Mouse (Mus musculus): ENCODE data around the gene Mvb12a. TPM values are rescaled to one million over a fixed set of nuclear protein-coding genes. Genes with fewer than 3 reads are reported as not detected.
A peak's percentile ranks its signal among the peaks of the same experiment; 100 is the strongest.

Gene Mvb12a
- polyA plus RNA-seq, 1 experiment from 2014 or later, result 61.6 TPM

- H3K27ac ChIP-seq, result no peak overlapping the region
- no peak overlapping the region for H3K9ac ChIP-seq
- H3K4me2 ChIP-seq, result no peak overlapping the region
- peaks cover 19% of the 10 kb centered on the region for H3K36me3 ChIP-seq (replicated peaks)
- H3K4me3 ChIP-seq, result no peak overlapping the region
- no peaks in the 10 kb centered on the region for H3K9me3 ChIP-seq
- peaks cover 25% of the 10 kb centered on the region for H3K4me1 ChIP-seq
- H3K27me3 ChIP-seq (replicated peaks), result no peaks in the 10 kb centered on the region
- ATAC-seq (replicated peaks), result no peak
- WGBS, result 71% methylated on average over 3 of the region's 3 CpGs
Observed at GRCm38 (mm10) chr8:71588762-71589161, 46.0 kb downstream of the Mvb12a start.

GRCm38 (mm10) chr8:71591017-71591416 lies 48.3 kb downstream of the Mvb12a start:
- Histone ChIP-seq H3K36me3 (replicated peaks) (peaks cover 2% of the 10 kb centered on the region; the same call in 1 of the 2 replicates), H3K27ac (peak overlapping the region; percentile 98), H3K4me3 (peak overlapping the region; percentile 73), H3K4me1 (peaks cover 35% of the 10 kb centered on the region), H3K9ac (peak overlapping the region; percentile 75), H3K9me3 (no peaks in the 10 kb centered on the region), H3K27me3 (replicated peaks) (no peaks in the 10 kb centered on the region), H3K4me2 (peak overlapping the region; percentile 80)
- no peak for ATAC-seq (replicated peaks)
- 24% methylated on average over 5 of the region's 5 CpGs for WGBS

GRCm38 (mm10) chr8:71591471-71592373 lies 49.0 kb downstream of the Mvb12a start, which contains the start of gene Pgls:
Pgls (plus strand) TSS chr8:71592176.
- Histone ChIP-seq H3K9ac (peak within 1 kb of the TSS; percentile 75), H3K27me3 (replicated peaks) (no peaks in the 10 kb centered on the region), H3K4me3 (peak within 1 kb of the TSS; percentile 73), H3K4me2 (peak within 1 kb of the TSS; percentile 80), H3K4me1 (peaks cover 36% of the 10 kb centered on the region), H3K9me3 (no peaks in the 10 kb centered on the region), H3K27ac (peak within 1 kb of the TSS; percentile 98), H3K36me3 (replicated peaks) (no peaks in the 10 kb centered on the region)
- ATAC-seq (replicated peaks), result peak; percentile 89
- under 1% methylated on average over 71 of the region's 71 CpGs for WGBS

GRCm38 (mm10) chr8:71592374-71593170 lies 49.9 kb downstream of the Mvb12a start:
- H3K4me1 ChIP-seq, result peaks cover 36% of the 10 kb centered on the region
- peak overlapping the region; percentile 75 for H3K9ac ChIP-seq
- 4% methylated on average over 60 of the region's 60 CpGs for WGBS
- H3K9me3 ChIP-seq, result no peaks in the 10 kb centered on the region
- peak overlapping the region; percentile 98 for H3K27ac ChIP-seq
- peak; percentile 81 for ATAC-seq (replicated peaks)
- no peaks in the 10 kb centered on the region for H3K27me3 ChIP-seq (replicated peaks)
- peak overlapping the region; percentile 80 for H3K4me2 ChIP-seq
- H3K4me3 ChIP-seq, result peak overlapping the region; percentile 73
- H3K36me3 ChIP-seq (replicated peaks), result no peaks in the 10 kb centered on the region

- Histone ChIP-seq H3K4me2 (peak overlapping the region; percentile 80), H3K27me3 (replicated peaks) (no peaks in the 10 kb centered on the region), H3K4me3 (no peak overlapping the region), H3K27ac (no peak overlapping the region), H3K36me3 (replicated peaks) (no peaks in the 10 kb centered on the region), H3K9ac (no peak overlapping the region; the same call in 1 of the 2 replicates), H3K4me1 (peaks cover 36% of the 10 kb centered on the region), H3K9me3 (no peaks in the 10 kb centered on the region)
- no peak for ATAC-seq (replicated peaks)
- 95% methylated on average over 8 of the region's 8 CpGs for WGBS
Observed at GRCm38 (mm10) chr8:71593556-71594323, 51.0 kb downstream of the Mvb12a start.

GRCm38 (mm10) chr8:71594324-71594722 lies 51.6 kb downstream of the Mvb12a start:
- Histone ChIP-seq H3K4me2 (no peak overlapping the region), H3K9ac (no peak overlapping the region)
- no peak for ATAC-seq (replicated peaks)

GRCm38 (mm10) chr8:71595862-71596261 lies 53.1 kb downstream of the Mvb12a start:
- Histone ChIP-seq H3K27ac (no peak overlapping the region), H3K27me3 (replicated peaks) (peaks cover 12% of the 10 kb centered on the region), H3K4me2 (peak overlapping the region; percentile 20; the same call in 1 of the 2 replicates), H3K9ac (peak overlapping the region; percentile 10; the same call in 1 of the 2 replicates), H3K4me1 (peaks cover 31% of the 10 kb centered on the region), H3K4me3 (no peak overlapping the region), H3K9me3 (no peaks in the 10 kb centered on the region), H3K36me3 (replicated peaks) (no peaks in the 10 kb centered on the region)
- WGBS, result 8% methylated on average over 27 of the region's 27 CpGs
- ATAC-seq (replicated peaks), result no peak

More at GRCm38 (mm10) chr8:71594324-71594722, 51.6 kb downstream of the Mvb12a start:
- H3K27ac ChIP-seq, result no peak overlapping the region
- H3K4me3 ChIP-seq, result no peak overlapping the region
- H3K36me3 ChIP-seq (replicated peaks), result no peaks in the 10 kb centered on the region
- no peaks in the 10 kb centered on the region for H3K27me3 ChIP-seq (replicated peaks)
- WGBS, result 92% methylated on average over 4 of the region's 4 CpGs
- peaks cover 36% of the 10 kb centered on the region for H3K4me1 ChIP-seq
- H3K9me3 ChIP-seq, result no peaks in the 10 kb centered on the region

- 62% methylated on average over 6 of the region's 6 CpGs for WGBS
- no peaks in the 10 kb centered on the region for H3K9me3 ChIP-seq
- ATAC-seq (replicated peaks), result no peak
- H3K4me1 ChIP-seq, result peaks cover 25% of the 10 kb centered on the region
- H3K9ac ChIP-seq, result no peak overlapping the region
- H3K27ac ChIP-seq, result no peak overlapping the region
- peaks cover 15% of the 10 kb centered on the region for H3K27me3 ChIP-seq (replicated peaks)
- no peak overlapping the region for H3K4me3 ChIP-seq
- no peaks in the 10 kb centered on the region for H3K36me3 ChIP-seq (replicated peaks)
- H3K4me2 ChIP-seq, result no peak overlapping the region
Observed at GRCm38 (mm10) chr8:71596384-71596783, 53.7 kb downstream of the Mvb12a start.

- Histone ChIP-seq H3K36me3 (replicated peaks) (no peaks in the 10 kb centered on the region), H3K27ac (no peak overlapping the region), H3K27me3 (replicated peaks) (peaks cover 19% of the 10 kb centered on the region), H3K9me3 (no peaks in the 10 kb centered on the region), H3K9ac (no peak overlapping the region), H3K4me2 (no peak overlapping the region), H3K4me3 (no peak overlapping the region), H3K4me1 (peaks cover 25% of the 10 kb centered on the region)
- WGBS, result 81% methylated on average over 4 of the region's 4 CpGs
- no peak for ATAC-seq (replicated peaks)
Observed at GRCm38 (mm10) chr8:71596798-71597197, 54.1 kb downstream of the Mvb12a start.

GRCm38 (mm10) chr8:71597451-71597850 lies 54.7 kb downstream of the Mvb12a start, which contains the start of gene Fam129c:
Fam129c (plus strand) TSS chr8:71597648.
- H3K9me3 ChIP-seq, result no peaks in the 10 kb centered on the region
- H3K9ac ChIP-seq, result no peak within 1 kb of the TSS
- H3K4me3 ChIP-seq, result no peak within 1 kb of the TSS
- peaks cover 31% of the 10 kb centered on the region for H3K4me1 ChIP-seq
- ATAC-seq (replicated peaks), result no peak
- no peaks in the 10 kb centered on the region for H3K36me3 ChIP-seq (replicated peaks)
- no peak within 1 kb of the TSS for H3K27ac ChIP-seq
- peaks cover 26% of the 10 kb centered on the region for H3K27me3 ChIP-seq (replicated peaks)
- 83% methylated on average over 3 of the region's 3 CpGs for WGBS
- H3K4me2 ChIP-seq, result no peak within 1 kb of the TSS

All from midbrain, embryonic 15.5 days (tissue).